Mouse (Mus musculus) cerebellum, adult 2 months (tissue): ENCODE data around the gene Cep131.

ENCODE experiments used
- CTCF ChIP-seq: fragments of 200-500 bp; IDR thresholded peaks from 2 replicates; pipeline ENCODE4 v1.5.1; 2011; ENCODE audit warnings: low read depth, mild to moderate bottlenecking, control low read depth, low read length, moderate library complexity, borderline replicate concordance; ENCODE audit not compliant: insufficient read depth
- POLR2A ChIP-seq: fragments of 200-500 bp; IDR thresholded peaks from 2 replicates; pipeline ENCODE4 v1.6.1; 2011; ENCODE audit warnings: low read length, control low read depth, borderline replicate concordance; ENCODE audit not compliant: insufficient read depth

- TF ChIP-seq CTCF (no peak), POLR2A (no peak)
Observed at GRCm38 (mm10) chr11:120034762-120035161, 51.9 kb downstream of the Cep131 start.
